In the genomic region with DNA sequence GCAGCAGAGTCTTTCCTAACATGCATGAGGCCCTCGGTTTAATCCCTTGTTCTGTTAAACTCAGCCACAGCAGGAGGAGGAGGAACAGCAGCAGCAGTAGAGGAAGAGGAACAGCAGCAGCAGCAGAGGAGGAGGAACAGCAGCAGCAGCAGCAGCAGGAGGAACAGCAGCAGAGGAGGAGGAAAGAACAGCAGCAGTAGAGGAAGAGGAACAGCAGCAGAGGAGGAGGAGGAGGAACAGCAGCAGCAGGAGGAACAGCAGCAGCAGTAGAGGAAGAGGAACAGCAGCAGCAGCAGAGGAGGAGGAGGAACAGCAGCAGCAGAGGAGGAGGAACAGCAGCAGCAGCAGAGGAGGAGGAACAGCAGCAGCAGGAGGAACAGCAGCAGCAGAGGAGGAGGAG, we compare ENCODE assay signal across 16 mouse cellular contexts.
"Had no signal": no experiment of that assay in that cellular context is flagged by ENCODE, and none has a peak within 500 bp of the region (broad histone marks: within the 10 kb centered on the region; RNA-seq: fewer than 3 reads in every experiment).

No protein-coding gene starts in this region.

- DNase-seq: liver, embryonic 13.5 days; liver, postnatal 0 days; lung, adult 2 months; lung, postnatal 14 days; lung, postnatal 36 days; retina, postnatal 1 day; right cerebral cortex, adult 18-20 months; right cerebral cortex, postnatal 25 days; right cerebral cortex, postnatal 4 days; spleen, adult 18-20 months; thymus, adult 18-20 months; thymus, postnatal 14 days; thymus, postnatal 36 days had no signal

- ATAC-seq: liver, postnatal 0 days; lung, postnatal 0 days; midbrain, embryonic 13.5 days; midbrain, embryonic 15.5 days had no signal
